Mouse (Mus musculus) activated CD4-positive, CD25-positive, alpha-beta regulatory T cell, adult 4 months (primary cell): ENCODE data around the gene Mfsd4b1. TPM values are rescaled to one million over a fixed set of nuclear protein-coding genes. Genes with fewer than 3 reads are reported as not detected.

Source experiments
- ATAC-seq: one replicate; pipeline ENCODE4 v1.8.0; 2017
- polyA plus RNA-seq, 2 experiments: library from polyadenylated mRNA; unstranded; fragments of 100-300 nt; shearing (Covaris generic); gene quantifications; one replicate each; pipeline ENCODE4 v1.2.1; 2017

Mfsd4b1 gene
- polyA plus RNA-seq, 2 experiments from 2014 or later: not detected

GRCm38 (mm10) chr10:39958266-39958665 is 66.8 kb downstream of the Mfsd4b1 start:
- no peak for ATAC-seq

GRCm38 (mm10) chr10:39956340-39956878 is 68.7 kb downstream of the Mfsd4b1 start:
- no peak for ATAC-seq

DNA sequence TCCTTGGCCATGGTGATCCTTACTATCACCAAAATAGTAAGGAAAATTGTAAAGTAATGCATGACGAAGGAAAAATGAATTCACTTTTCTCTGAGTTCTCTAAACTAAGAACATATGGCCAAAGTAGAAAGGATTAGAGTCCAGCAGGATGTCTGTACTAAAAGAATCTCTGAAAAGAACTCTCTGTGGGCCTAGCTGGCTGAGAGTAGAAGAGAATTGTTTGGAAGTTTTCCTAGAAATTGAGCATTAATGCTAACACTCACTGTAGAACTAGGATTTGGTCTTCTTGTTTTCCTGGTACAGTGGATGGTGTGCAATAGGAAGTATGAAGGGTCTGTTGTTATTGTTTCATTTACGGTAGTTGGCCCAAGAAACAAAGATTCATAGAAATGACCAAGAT is 69.9 kb downstream of the Mfsd4b1 start:
- no peak for ATAC-seq

Other genes starting within 250 kb of the Mfsd4b1 start
- 1 to 10 TPM; 1.2 to 1.9 TPM for gene Mfsd4b4, start 126.0 kb downstream of the Mfsd4b1 start, polyA plus RNA-seq
- not detected for gene Mfsd4b2, start 98.3 kb downstream of the Mfsd4b1 start, polyA plus RNA-seq
- not detected for gene Mfsd4b3, start 65.1 kb downstream of the Mfsd4b1 start, polyA plus RNA-seq
- gene Mfsd4b5, start 38.6 kb downstream of the Mfsd4b1 start, polyA plus RNA-seq: under 1 TPM in 1 of 2 experiments, not detected in 1; 0.17 TPM
- gene Slc16a10, start 117.0 kb upstream of the Mfsd4b1 start, polyA plus RNA-seq: 1 to 10 TPM; 2.0 to 2.9 TPM
- 10 to 100 TPM; 68.6 to 72.3 TPM for gene Rpf2, start 221.8 kb upstream of the Mfsd4b1 start, polyA plus RNA-seq
- gene Gtf3c6, start 232.8 kb upstream of the Mfsd4b1 start, polyA plus RNA-seq: 100 to 1,000 TPM; 114 to 120 TPM